Mouse (Mus musculus) MEL (cell line): Measurements from ENCODE around the gene Nkx2-3.

Experiments
- BHLHE40 ChIP-seq: IDR thresholded peaks from 2 replicates; pipeline ENCODE4 v1.6.1; 2012; ENCODE audit warnings: low read depth, mild to moderate bottlenecking, inconsistent platforms, low read length, improper control_type of control experiment, borderline replicate concordance
- CTCF ChIP-seq, 3 experiments: IDR thresholded peaks in 2 of 3; conservative IDR thresholded peaks in 1 of 3; 2 replicates each; pipeline ENCODE4 v1.5.1; 2011 to 2012; ENCODE audit warnings: low read length in 3 of 3, low read depth in 2 of 3, mild to moderate bottlenecking in 2 of 3, improper control_type of control experiment in 1 of 3, inconsistent platforms in 1 of 3, mixed read lengths in 1 of 3, moderate library complexity in 1 of 3; ENCODE audit not compliant: control insufficient read depth in 1 of 3, insufficient read depth in 1 of 3, poor library complexity in 1 of 3, severe bottlenecking in 1 of 3
- GATA1 ChIP-seq: IDR thresholded peaks from 2 replicates; pipeline ENCODE4 v1.6.1; 2011; ENCODE audit warnings: low read depth, low read length, improper control_type of control experiment
- KAT2A ChIP-seq: conservative IDR thresholded peaks from 2 replicates; pipeline ENCODE4 v1.6.1; 2012; ENCODE audit warnings: low read depth, low read length, improper control_type of control experiment, inconsistent platforms
- MAX ChIP-seq: IDR thresholded peaks from 2 replicates; pipeline ENCODE4 v1.6.1; 2011; ENCODE audit warnings: low read length, improper control_type of control experiment
- MAZ ChIP-seq: IDR thresholded peaks from 2 replicates; pipeline ENCODE4 v1.6.1; 2012; ENCODE audit warnings: low read depth, mild to moderate bottlenecking, inconsistent platforms, low read length, improper control_type of control experiment
- MXI1 ChIP-seq: IDR thresholded peaks from 2 replicates; pipeline ENCODE4 v1.6.1; 2011; ENCODE audit warnings: mild to moderate bottlenecking, low read depth, low read length, improper control_type of control experiment
- POLR2A ChIP-seq, 2 experiments: IDR thresholded peaks; 2 replicates each; pipeline ENCODE4 v1.6.1; 2011 to 2012; ENCODE audit warnings: low read length in 2 of 2, mild to moderate bottlenecking in 2 of 2, control low read depth in 1 of 2, improper control_type of control experiment in 1 of 2, low read depth in 1 of 2, moderate library complexity in 1 of 2; ENCODE audit not compliant: control insufficient read depth in 1 of 2, insufficient read depth in 1 of 2, poor library complexity in 1 of 2
- POLR2AphosphoS5 ChIP-seq: IDR thresholded peaks from 2 replicates; pipeline ENCODE4 v1.6.1; 2012; ENCODE audit warnings: low read depth, borderline replicate concordance, mild to moderate bottlenecking, inconsistent platforms, low read length, moderate library complexity, mixed read lengths
- RCOR1 ChIP-seq: IDR thresholded peaks from 2 replicates; pipeline ENCODE4 v1.6.1; 2012; ENCODE audit warnings: low read depth, mild to moderate bottlenecking, inconsistent platforms, low read length, improper control_type of control experiment
- TAL1 ChIP-seq: IDR thresholded peaks from 2 replicates; pipeline ENCODE4 v1.6.1; 2012; ENCODE audit warnings: mild to moderate bottlenecking, inconsistent platforms, low read length, moderate library complexity, mixed read lengths
- TCF12 ChIP-seq: IDR thresholded peaks from 2 replicates; pipeline ENCODE4 v1.6.1; 2014; ENCODE audit warnings: low read depth, mild to moderate bottlenecking, inconsistent platforms, low read length, improper control_type of control experiment, moderate library complexity
- ZC3H11A ChIP-seq: IDR thresholded peaks from 2 replicates; pipeline ENCODE4 v1.6.1; 2012; ENCODE audit warnings: low read depth, mild to moderate bottlenecking, inconsistent platforms, low read length, improper control_type of control experiment
- ZKSCAN1 ChIP-seq: IDR thresholded peaks from 2 replicates; pipeline ENCODE4 v1.6.1; 2012; ENCODE audit warnings: low read depth, mild to moderate bottlenecking, inconsistent platforms, low read length, improper control_type of control experiment, moderate library complexity

GRCm38 (mm10) chr19:43603521-43603920 lies 8.6 kb upstream of the Nkx2-3 start:
- TF ChIP-seq ZC3H11A, result no peak
- TF ChIP-seq TCF12, result no peak
- no peak for TF ChIP-seq TAL1
- no peak for TF ChIP-seq CTCF (IDR thresholded peaks at IDR 0.05 in 2 of 3, conservative IDR thresholded peaks at IDR 0.05 in 1 of 3; ENCODE audit: control insufficient read depth in 1 of 3, insufficient read depth in 1 of 3, low read depth in 2 of 3, low read length in 3 of 3, poor library complexity in 1 of 3, severe bottlenecking in 1 of 3)
- TF ChIP-seq KAT2A, result no peak
- no peak for TF ChIP-seq ZKSCAN1
- no peak for TF ChIP-seq POLR2A (IDR thresholded peaks at IDR 0.05; ENCODE audit: control insufficient read depth in 1 of 2, insufficient read depth in 1 of 2, low read depth in 1 of 2, low read length in 2 of 2, poor library complexity in 1 of 2)
- TF ChIP-seq RCOR1, result no peak
- TF ChIP-seq MXI1, result no peak
- no peak for TF ChIP-seq POLR2AphosphoS5
- TF ChIP-seq MAX, result no peak
- no peak for TF ChIP-seq BHLHE40
- TF ChIP-seq GATA1, result no peak
- no peak for TF ChIP-seq MAZ
